Mouse (Mus musculus): ENCODE measurements at regions not wholly inside any gene's neighbourhood (a gene's known extent, or its start where the extent isn't known, plus 50 kb on each side); places are given as distances from the start of the nearest gene placed in this dataset.

DNA sequence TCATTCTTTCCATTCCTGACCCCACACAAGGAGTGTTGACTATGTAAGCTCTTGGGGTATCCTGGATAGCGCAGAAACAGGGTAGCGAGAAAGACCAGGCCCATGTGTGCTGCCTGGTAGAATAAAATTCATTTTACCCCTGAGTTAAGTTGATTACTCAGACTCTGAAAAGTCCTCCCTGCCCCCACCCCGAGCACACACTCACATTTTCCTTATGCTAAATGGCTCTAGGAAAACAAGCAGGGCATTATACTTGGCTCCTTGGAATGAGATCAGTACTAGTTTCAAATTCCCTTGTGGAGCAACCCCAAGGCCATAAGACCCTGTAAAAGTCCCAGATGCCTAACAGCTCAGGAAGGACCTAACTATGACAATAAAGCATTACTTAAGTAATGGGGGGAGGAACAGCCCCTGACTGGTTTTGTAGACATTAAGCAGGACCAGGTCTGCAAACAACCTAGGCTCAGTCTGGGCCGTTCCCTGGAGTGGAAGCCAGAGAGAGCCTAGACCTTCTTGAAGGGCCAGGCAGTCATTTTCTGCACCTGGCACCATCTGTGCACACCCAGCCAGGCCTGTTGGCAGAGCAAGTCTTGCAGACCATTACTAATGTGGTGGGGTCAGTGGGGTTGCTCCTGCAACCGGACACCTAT lies 262.9 kb downstream of the Sox4 start:
- TF ChIP-seq GATA1 (IDR thresholded peaks at IDR 0.05; ENCODE audit: low read length) (no peak), TAL1 (IDR thresholded peaks at IDR 0.05; ENCODE audit: low read length) (no peak)

Data from erythroblast, embryonic 14.5 days (primary cell).